Mouse (Mus musculus) stomach, postnatal 0 days (tissue): ENCODE results near the gene Afmid. TPM values are rescaled to one million over a fixed set of nuclear protein-coding genes. Genes with fewer than 3 reads are reported as not detected.

Experiments used
- ATAC-seq: fragments of 200-750 bp; cut with Nextera tagmentation; 2 replicates; pipeline ENCODE4 v1.8.0; 2017; ENCODE audit not compliant: low FRiP score, low TSS enrichment
- DNase-seq: peaks from one replicate; pipeline ENCODE4 v3.0.0-alpha.2; 2016; ENCODE audit warnings: low spot score
- H3K27ac ChIP-seq: fragments of 300-500 bp; sonication (generic); replicated peaks from 2 replicates; pipeline ENCODE4 v1.5.1; 2014; ENCODE audit warnings: mild to moderate bottlenecking, control low read depth
- H3K27me3 ChIP-seq: fragments of 300-500 bp; sonication (generic); 2 replicates; pipeline ENCODE4 v1.6.1; 2014; ENCODE audit warnings: low read length; ENCODE audit not compliant: control insufficient read depth, insufficient read depth
- H3K36me3 ChIP-seq: fragments of 300-500 bp; sonication (generic); 2 replicates; pipeline ENCODE4 v1.6.1; 2014; ENCODE audit warnings: low read length, mixed read lengths; ENCODE audit not compliant: control insufficient read depth, insufficient read depth
- H3K4me1 ChIP-seq: fragments of 300-500 bp; sonication (generic); replicated peaks from 2 replicates; pipeline ENCODE4 v1.6.1; 2014; ENCODE audit warnings: antibody characterized with exemption; ENCODE audit not compliant: control insufficient read depth, insufficient read depth
- H3K4me2 ChIP-seq: fragments of 300-500 bp; sonication (generic); replicated peaks from 2 replicates; pipeline ENCODE4 v1.6.1; 2014; ENCODE audit warnings: low read depth, mild to moderate bottlenecking, control low read depth, moderate library complexity
- H3K4me3 ChIP-seq: fragments of 300-500 bp; sonication (generic); 2 replicates; pipeline ENCODE4 v1.5.1; 2014; ENCODE audit warnings: low read depth, low read length, control low read depth
- H3K9ac ChIP-seq: fragments of 300-500 bp; sonication (generic); 2 replicates; pipeline ENCODE4 v1.6.1; 2014; ENCODE audit warnings: mild to moderate bottlenecking, low read length, control low read depth, mixed read lengths
- H3K9me3 ChIP-seq: fragments of 300-500 bp; sonication (generic); 2 replicates; pipeline ENCODE4 v1.6.1; 2016; ENCODE audit warnings: low read length; ENCODE audit not compliant: control insufficient read depth
- CTCF ChIP-seq: IDR thresholded peaks from 2 replicates; pipeline ENCODE4 v1.5.1; 2016; ENCODE audit warnings: antibody characterized with exemption, low read depth, mild to moderate bottlenecking, moderate library complexity
- EP300 ChIP-seq: optimal IDR thresholded peaks from 2 replicates; pipeline ENCODE3; 2016; ENCODE audit warnings: antibody characterized with exemption
- WGBS: fragments of 180-500 bp; shearing (Covaris S2); extraction: QIAGEN DNeasy Blood & Tissue Kit; methylation state at CpG from one replicate; pipeline ENCODE4 v1.1.7; 2014; 5-methylcytosine and 5-hydroxymethylcytosine counted together
- polyA plus RNA-seq: library from polyadenylated mRNA; unstranded; fragments of >200 nt; fragmentation: Nextera tagmentation; extraction: Ambion mirVana; gene quantifications from 2 replicates; pipeline ENCODE4 v1.2.1, GENCODE M21; 2015

Gene Afmid
- polyA plus RNA-seq, 1 experiment from 2014 or later: 5.7 TPM

GRCm38 (mm10) chr11:117844997-117845396, 19.3 kb downstream of the Afmid start:
- DNase-seq: no peak

DNA sequence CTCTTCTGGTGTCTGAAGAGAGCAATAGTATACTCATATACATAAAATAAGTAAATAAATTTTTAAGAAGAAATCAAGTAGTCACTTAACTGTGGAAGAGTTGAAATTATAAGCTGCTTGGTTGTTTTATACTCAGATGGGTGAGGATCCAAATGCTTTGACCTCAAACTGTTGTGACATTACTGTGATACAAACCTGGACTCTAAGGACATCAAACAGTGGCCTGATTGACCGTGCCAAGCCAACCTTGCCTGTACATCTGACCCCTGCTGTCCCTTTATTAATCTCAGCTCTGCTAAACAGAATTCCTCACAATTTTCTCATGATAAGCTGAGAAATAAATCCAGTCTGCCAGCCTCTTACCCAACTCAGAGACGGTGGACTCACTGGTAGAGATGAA, 19.9 kb downstream of the Afmid start:
- Histone ChIP-seq H3K4me3 (no peak overlapping the region), H3K4me2 (no peak overlapping the region), H3K9me3 (no peaks in the 10 kb centered on the region), H3K9ac (no peak overlapping the region), H3K36me3 (no peaks in the 10 kb centered on the region), H3K27me3 (no peaks in the 10 kb centered on the region), H3K27ac (no peak overlapping the region), H3K4me1 (peaks cover 9% of the 10 kb centered on the region; the same call in 1 of the 2 replicates)
- ATAC-seq (no peak), DNase-seq (no peak)
- TF ChIP-seq EP300 (no peak), CTCF (no peak)
- 73% methylated on average over 2 of the region's 2 CpGs for WGBS

More at GRCm38 (mm10) chr11:117844997-117845396, 19.3 kb downstream of the Afmid start:
- H3K4me3 ChIP-seq: no peak overlapping the region
- no peaks in the 10 kb centered on the region for H3K9me3 ChIP-seq
- H3K27ac ChIP-seq: peak overlapping the region; percentile 49; the same call in 1 of the 2 replicates
- 54% methylated on average over 2 of the region's 2 CpGs for WGBS
- no peak overlapping the region for H3K9ac ChIP-seq
- TF ChIP-seq EP300 (no peak), CTCF (no peak)
- no peaks in the 10 kb centered on the region for H3K36me3 ChIP-seq
- H3K4me2 ChIP-seq: no peak overlapping the region
- ATAC-seq: no peak
- H3K4me1 ChIP-seq: peaks cover 6% of the 10 kb centered on the region; the same call in 1 of the 2 replicates
- no peaks in the 10 kb centered on the region for H3K27me3 ChIP-seq

DNA sequence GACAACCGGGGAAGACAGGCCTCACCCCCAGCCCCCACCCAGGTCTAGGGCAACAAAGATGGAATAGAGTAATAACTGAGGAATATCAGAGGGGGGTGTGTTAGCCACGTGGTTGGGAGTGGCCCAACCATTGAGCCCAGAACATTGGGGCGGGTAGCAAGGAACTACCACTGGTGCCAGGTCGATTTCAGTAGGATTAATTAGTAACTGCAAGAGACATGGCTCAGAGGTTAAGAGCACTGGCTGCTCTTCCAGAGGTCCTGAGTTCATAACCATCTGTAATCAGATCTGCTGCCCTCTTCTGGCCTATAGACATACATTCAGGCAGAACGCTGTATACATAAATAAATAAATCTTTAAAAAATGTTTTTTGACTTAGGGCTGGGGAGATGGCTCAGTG, 20.9 kb downstream of the Afmid start:
- DNase-seq (peak; percentile 28), ATAC-seq (no peak; the same call in 1 of the 2 replicates)
- 44% methylated on average over 5 of the region's 5 CpGs for WGBS

DNA sequence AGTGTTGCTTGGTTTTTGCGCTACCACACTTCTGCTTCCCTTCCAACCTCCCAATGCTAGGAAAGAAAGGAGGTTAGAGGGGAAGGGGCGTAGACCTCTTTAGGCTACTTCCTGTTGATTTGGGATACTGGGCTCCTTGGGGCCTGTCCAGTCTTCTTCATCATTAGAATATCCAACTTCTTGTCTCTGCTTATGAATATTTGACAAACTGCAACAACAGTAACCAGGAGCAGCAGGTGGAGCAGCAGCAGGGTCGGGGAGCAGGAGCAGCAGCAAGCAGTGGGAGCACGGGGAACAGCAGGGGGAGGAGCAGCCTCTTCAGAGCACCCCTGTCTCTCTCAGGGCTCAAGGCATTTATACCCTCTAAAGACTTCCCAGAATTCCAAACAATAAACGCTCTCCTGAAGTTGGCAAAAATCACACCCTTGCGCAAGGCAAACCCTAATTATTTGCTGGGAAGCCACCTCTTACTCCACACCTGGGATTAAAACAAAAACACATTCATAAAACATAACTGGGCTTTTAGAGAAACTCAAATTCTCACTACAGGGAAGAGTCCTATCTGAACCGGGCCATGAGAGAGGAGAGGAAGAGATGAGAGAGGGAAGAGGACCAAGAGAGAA, 22.0 kb downstream of the Afmid start:
- peaks cover 9% of the 10 kb centered on the region; the same call in 1 of the 2 replicates for H3K4me1 ChIP-seq
- DNase-seq (no peak), ATAC-seq (no peak)
- no peak for TF ChIP-seq EP300
- TF ChIP-seq CTCF: no peak
- WGBS: 62% methylated on average over 7 of the region's 7 CpGs
- no peaks in the 10 kb centered on the region for H3K9me3 ChIP-seq
- no peaks in the 10 kb centered on the region for H3K27me3 ChIP-seq
- H3K4me2 ChIP-seq: peak overlapping the region; percentile 89
- no peaks in the 10 kb centered on the region for H3K36me3 ChIP-seq
- peak overlapping the region; percentile 96 for H3K27ac ChIP-seq
- peak overlapping the region; percentile 61; the same call in 1 of the 2 replicates for H3K4me3 ChIP-seq
- H3K9ac ChIP-seq: peak overlapping the region; percentile 80

More for the DNA sequence above, 20.9 kb downstream of the Afmid start:
- no peaks in the 10 kb centered on the region for H3K9me3 ChIP-seq
- no peaks in the 10 kb centered on the region for H3K36me3 ChIP-seq
- H3K4me2 ChIP-seq: no peak overlapping the region
- H3K27me3 ChIP-seq: no peaks in the 10 kb centered on the region
- TF ChIP-seq EP300: no peak
- TF ChIP-seq CTCF: peak; percentile 64
- no peak overlapping the region for H3K9ac ChIP-seq
- H3K27ac ChIP-seq: peak overlapping the region; percentile 35; the same call in 1 of the 2 replicates
- H3K4me1 ChIP-seq: peaks cover 9% of the 10 kb centered on the region; the same call in 1 of the 2 replicates
- no peak overlapping the region for H3K4me3 ChIP-seq

GRCm38 (mm10) chr11:117848271-117848984, 22.7 kb downstream of the Afmid start:
- WGBS: 3% methylated on average over 19 of the region's 19 CpGs
- no peak for DNase-seq
- TF ChIP-seq CTCF: no peak
- TF ChIP-seq EP300: no peak

More at GRCm38 (mm10) chr11:117848271-117848984, 22.7 kb downstream of the Afmid start:
- Histone ChIP-seq H3K27me3 (no peaks in the 10 kb centered on the region), H3K9ac (peak overlapping the region; percentile 80), H3K4me1 (peaks cover 9% of the 10 kb centered on the region; the same call in 1 of the 2 replicates), H3K36me3 (no peaks in the 10 kb centered on the region), H3K4me3 (peak overlapping the region; percentile 61), H3K4me2 (peak overlapping the region; percentile 89), H3K9me3 (no peaks in the 10 kb centered on the region), H3K27ac (peak overlapping the region; percentile 96)
- peak; percentile 57 for ATAC-seq
